Mouse (Mus musculus): ENCODE results near the gene Marc2. TPM values are rescaled to one million over a fixed set of nuclear protein-coding genes. Genes with fewer than 3 reads are reported as not detected.
A peak's percentile ranks its signal among the peaks of the same experiment; 100 is the strongest.

Gene Marc2
- polyA plus RNA-seq, 1 experiment = 73.3 TPM

GRCm38 (mm10) chr1:184860276-184860675, 14.0 kb upstream of the Marc2 start:
- TF ChIP-seq CTCF (IDR thresholded peaks at IDR 0.05; ENCODE audit: insufficient read depth, low read length) (no peak), POLR2A (IDR thresholded peaks at IDR 0.05; ENCODE audit: borderline replicate concordance, extremely low read depth, low read depth, low read length) (no peak)
- DNase-seq = no peak
- H3K4me3 ChIP-seq (replicated peaks; ENCODE audit: extremely low read depth, low read depth, low read length) = no peak overlapping the region
- WGBS = 29% methylated on average over 3 of the region's 3 CpGs
- peaks cover 5% of the 10 kb centered on the region for H3K4me1 ChIP-seq (ENCODE audit: control insufficient read depth, insufficient read depth, low read length)

GRCm38 (mm10) chr1:184858253-184858652, 12.0 kb upstream of the Marc2 start:
- peaks cover 3% of the 10 kb centered on the region for H3K4me1 ChIP-seq (ENCODE audit: control insufficient read depth, insufficient read depth, low read length)
- 46% methylated on average over 1 of the region's 1 CpGs for WGBS
- no peak for DNase-seq
- TF ChIP-seq CTCF (IDR thresholded peaks at IDR 0.05; ENCODE audit: insufficient read depth, low read length) (no peak), POLR2A (IDR thresholded peaks at IDR 0.05; ENCODE audit: borderline replicate concordance, extremely low read depth, low read depth, low read length) (no peak)
- H3K4me3 ChIP-seq (replicated peaks; ENCODE audit: extremely low read depth, low read depth, low read length) = no peak overlapping the region

- 89% methylated on average over 9 of the region's 9 CpGs for WGBS
- TF ChIP-seq POLR2A (IDR thresholded peaks at IDR 0.05; ENCODE audit: borderline replicate concordance, extremely low read depth, low read depth, low read length) (no peak), CTCF (IDR thresholded peaks at IDR 0.05; ENCODE audit: insufficient read depth, low read length) (no peak)
- Histone ChIP-seq H3K4me3 (replicated peaks; ENCODE audit: extremely low read depth, low read depth, low read length) (no peak overlapping the region), H3K4me1 (ENCODE audit: control insufficient read depth, insufficient read depth, low read length) (peaks cover 5% of the 10 kb centered on the region)
- no peak for DNase-seq
Observed at GRCm38 (mm10) chr1:184857216-184857615, 11.0 kb upstream of the Marc2 start.

- Histone ChIP-seq H3K4me1 (ENCODE audit: control insufficient read depth, insufficient read depth, low read length) (peaks cover 15% of the 10 kb centered on the region), H3K4me3 (replicated peaks; ENCODE audit: extremely low read depth, low read depth, low read length) (no peak overlapping the region)
- DNase-seq = no peak
- 20% methylated on average over 3 of the region's 3 CpGs for WGBS
- TF ChIP-seq POLR2A (IDR thresholded peaks at IDR 0.05; ENCODE audit: borderline replicate concordance, extremely low read depth, low read depth, low read length) = no peak
- TF ChIP-seq CTCF (IDR thresholded peaks at IDR 0.05; ENCODE audit: insufficient read depth, low read length) = no peak
Observed at GRCm38 (mm10) chr1:184853922-184854321, 7.7 kb upstream of the Marc2 start.

GRCm38 (mm10) chr1:184853339-184853738, 7.1 kb upstream of the Marc2 start:
- TF ChIP-seq CTCF (IDR thresholded peaks at IDR 0.05; ENCODE audit: insufficient read depth, low read length) = peak; percentile 93
- TF ChIP-seq POLR2A (IDR thresholded peaks at IDR 0.05; ENCODE audit: borderline replicate concordance, extremely low read depth, low read depth, low read length) = 0 out of 2 replicates have a peak, but pooled peaks have one; percentile 27
- Histone ChIP-seq H3K4me1 (ENCODE audit: control insufficient read depth, insufficient read depth, low read length) (peaks cover 15% of the 10 kb centered on the region), H3K4me3 (replicated peaks; ENCODE audit: extremely low read depth, low read depth, low read length) (no peak overlapping the region)
- peak; percentile 74 for DNase-seq
- 6% methylated on average over 5 of the region's 5 CpGs for WGBS

GRCm38 (mm10) chr1:184851741-184852618, 5.7 kb upstream of the Marc2 start:
- H3K4me1 ChIP-seq (ENCODE audit: control insufficient read depth, insufficient read depth, low read length) = peaks cover 15% of the 10 kb centered on the region
- DNase-seq = peak; percentile 62
- peak overlapping the region; percentile 17 for H3K4me3 ChIP-seq (replicated peaks; ENCODE audit: extremely low read depth, low read depth, low read length)
- TF ChIP-seq POLR2A (IDR thresholded peaks at IDR 0.05; ENCODE audit: borderline replicate concordance, extremely low read depth, low read depth, low read length) = peak; percentile 58; the same call in 1 of the 2 replicates
- TF ChIP-seq CTCF (IDR thresholded peaks at IDR 0.05; ENCODE audit: insufficient read depth, low read length) = peak; percentile 63
- 8% methylated on average over 31 of the region's 31 CpGs for WGBS

GRCm38 (mm10) chr1:184851166-184851565, 4.9 kb upstream of the Marc2 start:
- H3K4me3 ChIP-seq (replicated peaks; ENCODE audit: extremely low read depth, low read depth, low read length) = no peak overlapping the region
- H3K4me1 ChIP-seq (ENCODE audit: control insufficient read depth, insufficient read depth, low read length) = peaks cover 15% of the 10 kb centered on the region
- no peak for TF ChIP-seq CTCF (IDR thresholded peaks at IDR 0.05; ENCODE audit: insufficient read depth, low read length)
- TF ChIP-seq POLR2A (IDR thresholded peaks at IDR 0.05; ENCODE audit: borderline replicate concordance, extremely low read depth, low read depth, low read length) = no peak
- DNase-seq = no peak
- 39% methylated on average over 7 of the region's 7 CpGs for WGBS

- no peak for DNase-seq
- peaks cover 18% of the 10 kb centered on the region for H3K4me1 ChIP-seq (ENCODE audit: control insufficient read depth, insufficient read depth, low read length)
- no peak overlapping the region for H3K4me3 ChIP-seq (replicated peaks; ENCODE audit: extremely low read depth, low read depth, low read length)
- 44% methylated on average over 3 of the region's 3 CpGs for WGBS
- no peak for TF ChIP-seq POLR2A (IDR thresholded peaks at IDR 0.05; ENCODE audit: borderline replicate concordance, extremely low read depth, low read depth, low read length)
- no peak for TF ChIP-seq CTCF (IDR thresholded peaks at IDR 0.05; ENCODE audit: insufficient read depth, low read length)
Observed at GRCm38 (mm10) chr1:184846973-184847372, 722 bp upstream of the Marc2 start.

- peak; percentile 91 for DNase-seq
- WGBS = under 1% methylated on average over 67 of the region's 67 CpGs
- TF ChIP-seq POLR2A (IDR thresholded peaks at IDR 0.05; ENCODE audit: borderline replicate concordance, extremely low read depth, low read depth, low read length) (peak; percentile 95), CTCF (IDR thresholded peaks at IDR 0.05; ENCODE audit: insufficient read depth, low read length) (no peak)
- Histone ChIP-seq H3K4me1 (ENCODE audit: control insufficient read depth, insufficient read depth, low read length) (peaks cover 10% of the 10 kb centered on the region), H3K4me3 (replicated peaks; ENCODE audit: extremely low read depth, low read depth, low read length) (peak overlapping the region; percentile 95)
Observed at GRCm38 (mm10) chr1:184845111-184846071, 860 bp downstream of the Marc2 start.
